Mouse (Mus musculus) T-helper 2 cell (primary cell): ENCODE results near the gene Ergic1.

Experiments used
- in situ Hi-C: fragments of 300-600 bp; cut with MboI, MseI; formaldehyde crosslinking; loops from one replicate; pipeline ENCODE4 v1.15.1; 2025; ENCODE audit warnings: high pct_unique_total_duplicates

The Ergic1 gene

GRCm38 (mm10) chr17:26596856-26597481 lies 35.7 kb downstream of the Ergic1 start:
- in situ Hi-C loops = no loop called here

GRCm38 (mm10) chr17:26598845-26599244 lies 37.6 kb downstream of the Ergic1 start:
- in situ Hi-C loops = no loop called here

GRCm38 (mm10) chr17:26600913-26601447 lies 39.7 kb downstream of the Ergic1 start:
- in situ Hi-C loops = no loop called here

- in situ Hi-C loops = no loop called here
Observed at GRCm38 (mm10) chr17:26601514-26601913, 40.2 kb downstream of the Ergic1 start.

- in situ Hi-C loops = no loop called here
Observed at GRCm38 (mm10) chr17:26601926-26602325, 40.6 kb downstream of the Ergic1 start.

- in situ Hi-C loops = no loop called here
Observed at GRCm38 (mm10) chr17:26602371-26602885, 41.1 kb downstream of the Ergic1 start.

- in situ Hi-C loops = no loop called here
Observed at GRCm38 (mm10) chr17:26603311-26603710, 42.0 kb downstream of the Ergic1 start.

- in situ Hi-C loops = no loop called here
Observed at GRCm38 (mm10) chr17:26605636-26606035, 44.3 kb downstream of the Ergic1 start.

- in situ Hi-C loops = no loop called here
Observed at GRCm38 (mm10) chr17:26606516-26606915, 45.2 kb downstream of the Ergic1 start.

- in situ Hi-C loops = no loop called here
Observed at GRCm38 (mm10) chr17:26608348-26608747, 47.1 kb downstream of the Ergic1 start.

- in situ Hi-C loops = no loop called here
Observed at GRCm38 (mm10) chr17:26608877-26609276, 47.6 kb downstream of the Ergic1 start.

- in situ Hi-C loops = no loop called here
Observed at GRCm38 (mm10) chr17:26609820-26610219, 48.5 kb downstream of the Ergic1 start.

GRCm38 (mm10) chr17:26611328-26611727 lies 50.0 kb downstream of the Ergic1 start:
- in situ Hi-C loops = no loop called here

- in situ Hi-C loops = no loop called here
Observed at GRCm38 (mm10) chr17:26611918-26612317, 50.6 kb downstream of the Ergic1 start.

GRCm38 (mm10) chr17:26614286-26614685 lies 53.0 kb downstream of the Ergic1 start:
- in situ Hi-C loops = no loop called here

- in situ Hi-C loops = no loop called here
Observed at GRCm38 (mm10) chr17:26614708-26615486, 53.6 kb downstream of the Ergic1 start.

GRCm38 (mm10) chr17:26616696-26617095 lies 55.4 kb downstream of the Ergic1 start:
- in situ Hi-C loops = no loop called here

- in situ Hi-C loops = no loop called here
Observed at GRCm38 (mm10) chr17:26618498-26618897, 57.2 kb downstream of the Ergic1 start.

- in situ Hi-C loops = no loop called here
Observed at GRCm38 (mm10) chr17:26619577-26619976, 58.3 kb downstream of the Ergic1 start.

GRCm38 (mm10) chr17:26620292-26620691 lies 59.0 kb downstream of the Ergic1 start:
- in situ Hi-C loops = loop anchor here (5.0 kb wide), 1 partner anchor 43 kb away; no protein-coding TSS in a partner anchor

GRCm38 (mm10) chr17:26620786-26621766 lies 59.8 kb downstream of the Ergic1 start:
- in situ Hi-C loops = loop anchor here (5.0 kb wide), 1 partner anchor 44 kb away; no protein-coding TSS in a partner anchor
